Mouse (Mus musculus) right cerebral cortex, postnatal 4 days (tissue): ENCODE results near the gene Trim67.

Experiments
- DNase-seq: peaks from one replicate; pipeline ENCODE4 v3.0.0-alpha.2; 2022

Trim67 gene

DNA sequence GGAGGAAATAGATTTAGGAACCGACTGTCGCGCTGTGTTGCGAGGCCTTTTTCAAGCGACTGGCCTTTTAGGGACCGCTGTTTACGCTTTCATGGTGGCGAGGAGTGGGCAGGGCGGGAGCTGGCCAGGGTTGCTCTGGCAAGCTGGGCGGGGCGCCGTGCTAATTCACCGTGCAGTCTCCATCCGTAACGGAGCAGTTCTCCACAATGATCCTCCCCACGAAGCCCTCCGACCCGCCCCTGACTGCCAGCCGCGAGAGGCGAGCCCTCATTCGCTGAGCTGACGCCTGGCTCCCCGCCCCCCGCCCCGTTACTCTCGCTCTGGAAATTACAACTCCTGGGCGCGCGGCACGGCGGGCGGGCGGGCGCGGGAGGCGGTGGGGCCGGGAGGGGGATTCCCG is at the start of gene Trim67:
Gene Trim67 (plus strand): TSS at position 385 of the 400 bp plus-strand sequence.
- peak; percentile 88 for DNase-seq

DNA sequence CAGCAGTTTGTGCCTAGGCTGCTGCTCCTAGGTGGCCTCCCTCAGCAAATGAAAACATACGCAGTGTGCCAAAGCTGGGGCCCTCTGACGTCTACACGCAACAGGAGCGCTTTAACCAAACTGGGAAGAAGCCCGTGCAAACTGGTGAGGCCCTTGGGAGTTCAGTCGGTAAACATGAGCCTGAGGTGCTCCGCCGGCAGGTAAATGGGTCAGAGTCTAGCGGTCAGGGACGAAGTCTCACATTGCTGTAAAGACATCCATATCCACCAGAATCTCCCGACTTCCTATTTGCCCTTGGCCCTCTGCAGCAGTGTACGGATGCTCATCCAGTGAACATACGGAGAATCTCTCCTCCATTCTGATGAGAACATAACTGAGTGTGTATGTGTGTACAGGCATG is 46.2 kb upstream of the Trim67 start:
- DNase-seq = no peak

DNA sequence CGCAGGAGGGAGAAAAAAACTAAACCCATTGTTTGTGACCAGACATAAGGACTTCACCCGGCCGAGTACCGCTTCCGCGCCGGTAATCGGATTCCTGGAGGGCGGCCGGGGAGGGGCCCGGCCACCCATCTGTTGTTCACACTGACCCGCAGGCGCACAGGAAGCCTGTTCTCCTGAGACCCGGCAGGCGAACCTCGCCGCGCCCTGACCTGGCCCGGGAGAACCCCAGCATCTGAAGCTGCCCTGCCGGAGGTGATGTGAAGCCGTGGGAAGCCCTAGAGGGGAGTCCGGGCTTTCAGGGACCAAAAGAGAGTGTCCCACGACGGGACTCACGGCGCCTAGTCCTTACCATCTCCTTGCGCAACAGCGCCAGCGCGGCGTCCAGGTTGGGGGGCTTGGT is 41.7 kb upstream of the Trim67 start:
- no peak for DNase-seq

DNA sequence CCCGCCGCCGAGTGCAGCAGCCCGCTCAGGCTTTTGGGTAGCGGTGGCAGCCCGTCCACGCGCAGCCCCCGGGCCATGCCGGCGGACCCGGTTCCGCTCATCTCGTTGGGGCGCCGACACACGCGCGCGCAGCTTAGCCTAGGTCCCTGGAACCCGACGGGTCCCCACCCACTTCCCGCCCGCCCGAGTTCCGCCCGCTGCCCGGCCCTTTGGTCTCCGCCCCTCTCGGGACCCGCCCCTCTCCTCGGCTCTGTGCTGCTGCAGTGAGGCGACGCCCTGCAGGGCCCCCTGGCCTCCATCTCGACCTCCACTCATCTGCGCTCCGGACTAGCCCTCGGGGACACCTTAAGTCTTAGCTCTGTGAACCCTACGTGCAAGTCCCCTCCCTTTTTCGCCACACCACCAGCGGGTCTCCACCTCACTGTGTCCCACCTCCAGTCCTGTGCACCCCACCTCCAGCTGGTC is 41.2 kb upstream of the Trim67 start, which contains the start of gene Fam89a:
Gene Fam89a (minus strand): TSS at position 124 of the 465 bp plus-strand sequence.
- DNase-seq = peak; percentile 12

DNA sequence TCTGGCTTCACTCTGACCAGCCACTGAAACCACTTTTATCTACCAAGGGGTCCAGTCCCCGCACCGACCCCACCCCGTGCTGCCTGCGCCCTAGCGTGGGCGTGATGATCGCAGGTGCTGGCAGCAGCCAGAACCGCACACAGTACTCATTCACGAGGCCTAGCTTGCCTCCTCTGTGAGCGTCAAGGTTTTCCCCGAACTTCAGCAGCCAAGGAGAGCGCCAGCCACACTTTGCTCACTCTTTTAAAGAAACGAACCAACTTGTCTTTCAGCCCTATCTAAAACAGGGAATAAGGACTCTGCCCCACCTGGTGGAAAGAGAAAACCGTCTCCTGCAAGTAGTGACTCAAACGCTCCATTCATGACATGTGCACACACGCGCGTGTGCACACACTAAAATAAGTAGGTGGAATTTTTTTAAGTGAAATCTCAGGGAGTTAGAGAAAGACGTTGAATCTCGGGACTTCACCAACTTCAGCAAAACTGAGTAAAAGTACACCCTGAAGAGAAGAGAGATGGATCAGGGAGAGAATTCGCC is 40.5 kb upstream of the Trim67 start:
- no peak for DNase-seq

DNA sequence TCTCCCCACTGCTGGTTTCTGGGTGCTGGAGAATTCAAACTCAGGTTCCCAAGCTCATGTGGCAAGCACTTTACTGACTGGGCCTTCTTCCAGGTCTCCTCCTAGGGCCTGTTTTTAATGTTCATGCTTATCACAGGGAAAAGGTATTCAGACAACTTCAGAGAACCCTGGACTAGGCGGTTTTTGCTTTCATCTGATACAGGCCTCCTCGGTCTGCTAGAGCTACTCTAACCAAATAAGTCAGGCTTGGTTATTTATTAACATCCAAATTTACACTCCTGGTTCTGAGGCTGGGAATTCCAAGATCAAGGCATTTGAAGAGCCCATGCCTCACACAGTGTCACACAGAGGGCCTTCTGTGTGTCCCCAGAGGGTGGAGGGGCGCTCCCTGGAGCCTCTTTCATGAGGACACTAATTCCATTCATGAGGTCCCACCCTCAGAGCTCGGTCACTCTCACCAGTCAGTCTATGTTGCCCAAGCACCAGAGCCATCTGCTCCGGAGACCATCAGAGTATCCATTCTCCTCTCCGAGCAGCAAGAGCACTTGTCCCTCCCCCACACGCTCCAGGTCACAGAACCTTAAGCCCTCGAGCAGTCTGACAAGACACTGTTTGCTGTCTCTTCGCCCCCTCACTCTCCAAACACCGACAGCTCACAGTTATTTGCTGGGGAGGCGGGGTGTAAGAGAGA is 38.6 kb upstream of the Trim67 start:
- no peak for DNase-seq

DNA sequence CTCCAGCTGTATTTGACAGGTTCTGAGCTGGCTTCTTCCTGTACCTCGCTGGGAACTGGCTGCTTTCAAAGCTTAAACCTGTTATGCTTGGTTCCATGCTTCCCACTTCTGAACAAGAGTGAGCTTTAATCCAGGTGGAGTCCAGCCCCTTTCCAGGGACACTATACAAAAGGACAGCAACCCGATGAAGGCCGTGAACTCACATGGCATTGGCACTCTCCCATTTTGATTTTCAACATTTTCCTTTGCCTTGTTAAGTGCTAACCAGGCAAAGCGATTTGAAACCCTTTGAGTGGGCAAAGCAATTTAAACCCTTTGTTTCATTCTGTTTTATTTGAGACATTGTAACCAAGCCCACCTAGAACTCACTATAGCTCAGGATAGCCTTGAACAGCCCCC is 38.1 kb upstream of the Trim67 start:
- no peak for DNase-seq

DNA sequence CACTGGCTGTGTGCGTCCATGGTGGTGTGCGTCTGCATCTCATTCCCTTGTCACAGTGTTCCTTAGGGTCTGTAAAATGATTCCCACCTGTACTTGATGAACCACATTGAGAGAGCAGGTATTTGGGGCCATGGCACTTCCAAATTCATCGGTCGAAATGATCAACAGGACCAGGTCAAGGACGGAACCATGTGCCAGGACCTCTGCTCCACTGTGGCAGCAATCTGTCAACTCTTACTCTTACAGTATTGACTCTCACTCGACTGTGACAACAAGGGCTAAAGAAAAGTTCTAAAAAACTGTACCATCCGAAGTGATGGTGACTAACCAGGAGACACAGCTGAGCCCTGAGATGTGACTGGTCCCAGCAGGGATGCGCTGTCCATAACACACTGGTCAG is 37.4 kb upstream of the Trim67 start:
- DNase-seq = no peak

DNA sequence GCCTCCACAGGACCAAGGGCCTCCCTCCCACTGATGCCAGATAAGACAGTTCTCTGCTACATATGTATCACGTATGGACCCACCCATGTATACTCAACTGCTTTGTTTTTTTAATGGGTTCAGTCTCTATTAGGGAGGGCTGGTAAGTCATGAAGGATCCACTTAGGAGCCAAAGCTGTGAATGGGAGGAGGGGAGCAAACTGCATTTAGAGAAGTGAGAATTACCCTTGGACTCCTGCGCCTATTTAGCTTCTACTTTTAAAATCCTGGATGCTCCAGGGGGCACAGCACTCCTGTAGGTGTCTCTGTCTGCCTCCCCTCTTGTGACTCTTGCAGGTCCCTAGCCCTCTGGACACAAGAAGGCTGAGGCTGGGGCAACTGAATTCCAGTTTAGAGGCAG is 36.7 kb upstream of the Trim67 start:
- DNase-seq = no peak

DNA sequence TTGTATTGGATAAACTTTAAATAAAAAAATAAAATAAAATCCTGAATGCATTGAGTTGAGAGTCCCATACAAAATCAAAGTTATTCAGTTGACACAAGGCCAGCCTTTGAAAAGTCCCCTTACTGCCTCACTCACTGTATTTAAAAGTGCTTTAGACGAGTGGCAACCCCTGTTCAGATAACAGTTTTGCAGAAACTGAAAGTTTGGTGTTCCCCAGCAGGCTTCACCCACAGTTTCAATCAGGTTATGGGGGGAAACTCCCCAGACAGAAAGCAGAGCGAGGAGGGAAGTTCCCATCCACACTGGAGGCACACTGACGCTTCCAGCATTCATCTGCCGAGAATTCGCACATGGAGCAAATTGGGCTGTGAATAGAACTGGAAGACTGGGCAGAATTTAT is 36.3 kb upstream of the Trim67 start:
- DNase-seq = no peak

DNA sequence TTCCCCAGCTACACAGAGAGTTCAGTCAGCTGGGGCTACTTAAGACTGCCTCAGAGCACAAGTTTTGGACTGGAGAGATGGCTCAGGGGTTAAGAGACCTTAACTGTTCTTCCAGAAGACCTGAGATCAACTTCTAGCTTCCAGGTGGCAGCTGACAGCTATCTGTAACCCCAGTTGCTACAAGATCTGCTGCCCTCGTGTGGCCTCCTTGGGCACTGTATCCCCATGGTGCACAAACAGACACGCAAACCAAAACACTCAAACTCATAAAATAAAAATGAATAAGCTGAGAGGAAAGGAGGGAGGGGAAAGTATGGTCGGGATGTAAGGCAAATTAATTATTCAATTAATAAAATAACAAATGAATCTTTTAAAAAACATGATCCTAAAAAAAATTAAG is 34.3 kb upstream of the Trim67 start:
- DNase-seq = peak; percentile 53

DNA sequence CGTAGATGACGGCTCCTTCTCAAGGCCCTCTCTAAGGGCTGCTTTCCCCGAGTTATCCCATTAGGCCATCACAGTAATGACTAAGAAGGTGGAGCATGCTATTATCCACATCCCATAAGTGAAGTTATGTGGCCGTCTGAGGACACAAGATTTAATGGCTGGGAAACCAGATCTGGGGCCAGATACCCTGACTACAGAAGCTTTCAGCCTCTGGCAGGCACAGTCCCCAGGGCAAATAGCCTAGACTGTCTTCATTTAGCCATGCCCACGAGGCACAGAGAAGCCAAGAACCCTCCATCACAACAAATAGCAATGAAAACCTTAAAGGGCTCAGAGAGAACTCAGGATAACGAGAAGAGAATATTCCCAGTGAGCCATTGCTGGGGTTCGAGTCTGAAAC is 29.8 kb upstream of the Trim67 start:
- DNase-seq = no peak

DNA sequence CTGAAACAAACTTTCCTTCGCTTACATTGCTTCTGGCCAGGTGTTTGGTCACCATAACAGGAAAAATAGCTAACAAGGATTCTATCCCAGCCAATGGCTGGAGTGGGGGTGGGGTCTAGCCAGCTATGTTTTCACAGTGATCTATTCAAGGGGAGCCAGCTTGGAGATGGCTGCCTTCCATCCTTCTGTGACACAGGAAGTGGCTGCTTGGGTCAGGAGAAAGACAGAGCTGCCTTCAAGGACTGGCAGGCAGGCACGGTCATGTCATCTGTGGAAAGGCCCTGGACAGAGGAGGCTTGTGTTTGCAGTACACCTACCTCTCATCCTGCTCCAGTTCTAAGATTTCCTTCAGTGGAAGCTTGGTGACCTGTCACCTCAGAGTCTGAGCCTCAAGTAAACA is 20.5 kb upstream of the Trim67 start:
- no peak for DNase-seq

DNA sequence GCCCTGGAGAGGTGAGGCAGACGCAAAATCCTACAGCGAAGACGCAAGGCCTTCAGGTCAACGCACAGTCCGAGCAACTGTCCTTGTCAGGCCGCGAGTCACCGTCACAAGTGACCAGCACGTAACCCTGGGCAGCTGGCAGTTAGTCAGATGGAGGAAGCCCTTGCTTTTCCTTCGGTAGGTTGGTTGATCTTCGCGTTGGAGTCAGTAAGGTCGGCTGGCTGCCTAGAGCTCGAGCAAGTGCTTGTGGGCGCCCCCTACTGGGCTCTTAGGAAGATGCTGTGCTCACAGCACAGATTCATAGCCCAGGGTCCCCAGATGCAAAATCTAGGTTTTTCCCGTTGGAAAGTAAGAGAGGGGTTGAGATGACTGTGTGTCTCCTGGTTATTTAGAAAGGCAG is 17.2 kb upstream of the Trim67 start:
- DNase-seq = peak; percentile 80

DNA sequence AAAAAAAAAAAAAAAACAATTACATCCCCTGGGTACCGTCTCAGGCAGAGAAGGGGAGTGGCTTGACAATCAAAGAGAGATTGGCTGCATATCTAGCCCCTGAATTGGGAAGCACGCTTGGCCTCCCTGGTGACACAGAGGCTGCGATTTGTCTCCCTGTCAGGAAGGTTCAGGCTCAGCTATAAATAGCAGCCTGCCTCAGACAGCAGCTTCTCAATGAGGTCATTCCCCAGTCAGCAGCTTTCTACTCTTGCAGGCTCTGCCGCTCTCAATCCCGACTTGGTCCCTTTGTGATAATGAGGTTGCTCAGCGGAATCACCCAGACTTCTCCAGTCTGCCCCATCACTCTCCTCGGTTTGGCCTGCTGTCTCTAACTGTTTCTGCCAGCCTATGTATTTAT is 12.7 kb upstream of the Trim67 start:
- peak; percentile 26 for DNase-seq

DNA sequence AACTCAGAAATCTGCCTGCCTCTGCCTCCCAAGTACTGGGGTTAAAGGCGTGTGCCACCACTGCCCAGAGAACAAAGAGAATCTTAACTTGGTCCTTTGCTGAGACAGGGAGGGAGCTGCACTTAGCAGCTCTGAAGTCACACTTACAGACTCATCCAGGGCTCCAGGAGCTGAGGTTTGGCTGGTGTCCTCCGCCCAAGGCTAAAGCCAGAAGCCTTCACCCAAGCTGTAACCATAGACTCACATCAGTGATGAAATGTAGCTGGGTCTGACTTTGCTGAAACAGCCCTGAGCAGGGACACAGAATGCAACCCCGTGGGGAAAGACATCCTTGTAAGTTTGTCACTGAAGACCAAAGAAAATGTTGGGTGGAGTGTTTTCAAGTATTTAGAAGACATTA is 10.5 kb upstream of the Trim67 start:
- no peak for DNase-seq

DNA sequence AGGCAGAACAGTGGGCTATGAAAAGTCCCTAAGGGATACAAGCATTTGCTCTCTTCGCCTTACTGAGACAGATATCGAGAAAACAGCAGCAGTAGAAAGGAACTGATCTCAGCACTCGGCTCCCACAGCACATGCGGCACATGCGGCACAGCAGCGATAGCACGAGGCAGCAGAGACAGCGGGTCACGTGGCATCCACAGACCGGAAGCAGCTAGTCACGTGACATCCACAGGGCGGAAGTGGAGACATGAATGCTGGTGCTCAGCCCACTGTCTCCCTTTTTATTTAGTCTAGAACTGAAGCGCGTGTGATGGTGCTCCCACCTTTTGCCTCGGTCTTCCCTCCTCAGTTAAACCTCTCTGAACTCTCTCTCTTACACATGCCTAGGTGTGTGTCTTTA is 9.7 kb upstream of the Trim67 start:
- DNase-seq = no peak

DNA sequence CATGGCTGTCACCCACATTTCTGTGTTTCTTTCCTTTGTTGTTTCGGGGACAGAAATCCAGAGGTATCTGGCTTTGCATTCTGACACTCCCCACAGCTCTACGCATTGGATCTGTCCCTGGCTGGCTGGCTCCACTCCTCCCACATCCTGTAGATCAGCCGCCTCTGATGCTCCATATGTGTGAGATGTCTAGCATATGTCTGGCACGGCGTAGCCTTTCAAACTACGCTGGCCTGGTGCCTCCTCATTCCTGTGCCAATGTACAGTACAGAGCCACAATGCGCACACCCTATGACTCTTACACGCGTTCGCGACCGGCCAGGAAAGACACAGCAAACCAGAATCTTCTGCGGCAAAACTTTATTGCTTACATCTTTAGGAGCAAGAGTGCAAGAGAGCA is 8.3 kb upstream of the Trim67 start:
- DNase-seq = peak; percentile 60

DNA sequence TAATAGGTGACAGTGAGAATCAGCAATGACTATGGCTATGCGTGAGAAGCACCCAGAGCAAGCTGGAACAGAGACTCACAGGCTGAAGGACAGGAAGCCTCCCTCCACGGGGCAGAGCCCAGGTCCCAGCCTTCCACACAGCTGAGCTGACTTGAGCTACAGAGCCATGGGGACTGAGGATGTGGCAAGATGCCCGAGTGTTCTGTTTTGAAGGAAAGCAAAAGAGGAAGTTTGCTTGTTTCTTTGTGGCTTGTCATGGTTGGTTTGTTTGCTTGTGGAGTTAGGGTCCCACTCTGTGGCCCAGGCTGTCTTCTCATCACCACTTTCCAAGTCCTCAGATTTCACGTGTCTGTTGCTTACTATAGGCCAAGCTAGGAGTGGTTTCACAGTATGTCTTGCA is 2.2 kb upstream of the Trim67 start:
- DNase-seq = no peak

DNA sequence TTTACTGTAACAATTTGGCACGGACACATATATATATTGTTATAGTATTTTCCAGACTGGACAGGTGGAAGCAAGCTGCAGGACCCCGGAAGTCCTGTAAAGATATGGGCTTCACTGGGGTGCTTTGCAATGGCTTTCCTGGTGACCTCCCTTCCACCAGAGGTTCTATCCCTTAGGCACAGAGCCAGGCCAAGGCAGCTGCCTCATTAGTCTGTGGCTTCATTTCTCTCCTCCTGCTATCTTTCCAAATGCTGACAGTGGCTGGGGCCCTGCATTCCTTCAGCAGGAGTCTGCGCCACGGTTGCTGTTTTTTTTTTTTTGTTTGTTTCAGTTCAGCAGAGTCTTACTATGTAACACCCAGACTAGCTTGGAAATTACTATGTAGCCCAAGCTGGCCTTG is 1.1 kb upstream of the Trim67 start:
- DNase-seq = no peak

DNA sequence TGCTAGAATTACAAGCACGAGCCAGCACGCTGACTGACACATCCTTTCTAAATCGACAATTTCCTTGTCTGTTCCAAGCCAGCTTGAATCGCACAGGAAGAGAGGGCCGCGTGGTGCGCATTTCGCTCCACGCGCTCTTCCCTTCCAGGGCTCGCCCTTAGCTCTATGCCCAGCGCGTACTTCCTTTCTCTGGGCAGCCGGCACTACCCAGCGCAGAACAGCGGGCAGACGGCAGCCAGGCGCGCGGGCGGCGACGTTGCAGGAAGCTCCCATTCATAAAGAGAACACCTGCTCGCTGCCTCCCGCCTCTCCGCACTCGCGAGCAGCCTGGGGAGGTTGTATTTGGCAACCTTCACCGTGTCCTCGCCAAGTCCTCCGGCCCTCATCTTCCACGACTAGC is 706 bp upstream of the Trim67 start:
- DNase-seq = peak; percentile 62

DNA sequence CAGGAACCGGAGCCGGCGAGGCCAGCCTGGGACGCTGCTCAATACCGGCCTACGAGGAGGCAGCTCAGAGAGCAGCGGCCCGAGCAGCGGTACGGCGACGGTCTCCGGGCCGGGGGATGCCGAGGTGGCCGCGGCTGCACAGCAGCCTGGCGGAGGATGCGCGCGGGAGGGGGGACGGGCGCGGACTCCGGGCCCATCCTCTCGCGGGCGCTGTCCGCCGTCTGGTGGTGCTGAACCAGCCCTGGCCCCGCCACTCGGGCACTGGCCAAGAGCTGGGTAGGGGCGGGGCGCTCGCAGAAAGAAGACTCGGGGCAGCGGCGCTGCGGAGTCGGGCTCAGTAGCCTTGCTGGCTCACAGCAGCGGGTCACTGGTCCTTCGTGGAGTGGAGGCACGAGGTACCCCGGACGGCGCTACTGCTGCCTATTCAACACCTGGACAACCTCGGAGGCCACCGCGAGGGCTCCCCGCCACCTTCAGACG is 320 bp downstream of the Trim67 start:
- DNase-seq = peak; percentile 83

DNA sequence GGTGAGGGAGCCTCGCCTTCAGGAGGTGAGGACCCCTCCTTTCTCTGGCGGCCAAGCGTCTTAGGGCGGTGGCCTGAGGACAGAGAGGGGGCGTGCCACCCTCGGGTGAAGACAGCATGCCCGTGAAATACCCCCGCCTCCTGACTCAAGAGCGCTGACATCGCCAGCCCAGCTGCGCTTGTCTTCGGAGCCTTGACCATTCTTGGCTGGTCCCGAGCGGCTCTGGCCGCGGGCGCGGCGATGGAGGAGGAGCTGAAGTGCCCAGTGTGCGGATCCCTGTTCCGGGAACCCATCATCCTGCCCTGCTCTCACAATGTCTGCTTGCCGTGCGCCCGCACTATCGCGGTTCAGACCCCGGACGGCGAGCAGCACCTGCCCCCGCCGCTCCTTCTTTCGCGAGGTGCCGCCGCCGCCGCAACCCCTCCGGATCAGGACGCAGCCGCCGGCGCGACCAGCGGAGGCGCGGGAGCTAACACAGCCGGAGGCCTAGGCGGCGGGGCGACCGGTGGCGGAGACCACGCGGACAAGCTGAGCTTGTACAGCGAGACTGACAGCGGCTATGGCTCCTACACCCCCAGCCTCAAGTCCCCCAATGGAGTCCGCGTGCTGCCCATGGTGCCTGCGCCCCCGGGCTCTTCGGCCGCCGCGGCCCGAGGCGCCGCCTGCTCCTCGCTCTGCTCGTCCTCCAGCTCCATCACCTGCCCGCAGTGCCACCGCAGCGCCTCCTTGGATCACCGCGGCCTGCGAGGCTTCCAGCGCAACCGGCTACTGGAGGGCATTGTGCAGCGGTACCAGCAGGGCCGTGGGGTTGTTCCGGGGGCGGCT is 981 bp downstream of the Trim67 start:
- peak; percentile 47 for DNase-seq

DNA sequence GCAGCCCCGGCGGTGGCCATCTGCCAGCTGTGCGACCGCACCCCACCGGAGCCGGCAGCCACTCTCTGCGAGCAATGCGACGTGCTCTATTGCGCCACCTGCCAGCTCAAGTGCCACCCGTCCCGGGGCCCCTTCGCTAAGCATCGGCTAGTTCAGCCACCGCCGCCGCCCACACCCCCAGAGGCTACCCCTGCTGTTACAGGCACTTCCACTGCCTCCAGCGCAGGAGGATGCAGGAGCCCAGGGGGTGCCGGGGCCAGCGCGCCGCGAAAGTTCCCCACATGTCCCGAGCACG is 1.5 kb downstream of the Trim67 start:
- peak; percentile 90 for DNase-seq
